Mouse (Mus musculus): ENCODE results near the gene Tomm6.

DNA sequence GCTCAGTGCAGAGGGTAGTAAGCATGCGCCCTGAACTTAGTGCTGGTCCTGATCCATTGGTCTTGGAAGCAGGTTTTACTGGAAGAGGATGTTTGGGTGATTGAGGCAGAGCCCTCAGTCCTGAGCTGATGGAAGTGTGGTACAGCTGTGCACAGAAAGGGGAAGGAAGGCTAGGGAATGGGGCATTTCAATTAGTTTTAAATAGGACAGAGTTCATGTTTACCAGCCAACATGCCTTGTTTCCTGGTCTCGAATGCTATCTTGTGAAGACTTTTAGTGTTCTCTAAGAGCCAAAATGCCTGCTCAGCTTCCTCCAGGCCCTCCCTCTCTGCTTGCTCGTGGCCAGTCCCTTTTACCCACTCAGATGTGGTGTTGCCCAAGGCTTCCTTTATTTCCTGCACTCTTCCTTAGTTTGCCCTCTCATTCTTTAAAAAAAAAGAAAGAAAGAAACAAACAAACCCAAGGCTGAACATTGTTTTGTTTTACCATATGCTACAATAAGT, 29.4 kb downstream of the Tomm6 start:
- TF ChIP-seq MAFK (IDR thresholded peaks at IDR 0.05; ENCODE audit: insufficient read depth, low read depth, low read length): no peak
- TF ChIP-seq ZNF384 (IDR thresholded peaks at IDR 0.05; ENCODE audit: low read depth, low read length): no peak
